ENCODE assay signal across 13 mouse cellular contexts in the genomic region with DNA sequence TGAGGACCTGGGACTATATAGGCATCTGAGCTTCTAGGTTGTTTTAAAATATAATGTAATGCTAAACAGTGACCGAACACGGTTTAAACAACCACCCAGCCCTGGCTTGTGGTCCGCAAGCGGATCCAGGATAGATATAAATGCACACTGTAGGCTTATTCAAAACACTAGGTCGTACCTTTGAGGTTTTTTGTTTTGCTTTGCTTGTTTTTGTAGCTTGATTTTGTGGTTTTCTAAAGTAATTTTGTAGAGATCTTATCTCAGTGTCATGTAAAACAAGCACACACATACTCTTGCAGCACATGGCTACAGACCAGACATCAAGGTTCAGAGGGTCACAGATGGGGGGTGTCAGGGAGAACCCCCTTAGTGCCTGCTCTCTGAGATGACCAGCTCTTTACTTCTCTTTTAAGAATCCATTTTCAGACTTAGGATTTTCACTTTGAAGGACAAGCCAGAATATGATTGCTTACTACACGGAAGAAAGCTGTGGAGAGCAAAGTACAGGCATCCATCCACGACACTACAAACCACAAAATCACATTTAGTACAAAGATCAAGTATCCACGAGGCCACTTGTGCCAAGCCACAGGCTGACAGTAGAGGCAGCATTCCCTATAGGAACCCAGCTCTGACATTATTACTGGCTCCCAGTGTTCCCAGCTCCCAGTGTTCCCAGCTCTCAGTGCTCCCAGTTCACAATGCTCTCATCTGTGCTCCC.
DNase-seq lines count a peak whose midpoint lies in the region; ATAC-seq lines count a peak whose summit lies in the region.
"Had no signal": no experiment of that assay in that cellular context is flagged by ENCODE, and none has a peak within 500 bp of the region (broad histone marks: within the 10 kb centered on the region; RNA-seq: fewer than 3 reads in every experiment).

No protein-coding gene starts in this region.

- no peaks in the 10 kb centered on the region for H3K27me3 ChIP-seq in forebrain, embryonic 11.5 days (ENCODE audit: control insufficient read depth, insufficient read depth, low read length)
- no peaks in the 10 kb centered on the region for H3K27me3 ChIP-seq in forebrain, embryonic 13.5 days
- H3K27me3 ChIP-seq in embryonic facial prominence, embryonic 14.5 days (replicated peaks; ENCODE audit: control insufficient read depth, insufficient read depth, low read length), result no peaks in the 10 kb centered on the region
- H3K27me3 ChIP-seq in hindbrain, embryonic 14.5 days (ENCODE audit: control insufficient read depth, insufficient read depth, low read length), result no peaks in the 10 kb centered on the region
- H3K27me3 ChIP-seq: hindbrain, embryonic 13.5 days had no signal

- H3K36me3 ChIP-seq in forebrain, embryonic 11.5 days (ENCODE audit: control insufficient read depth, insufficient read depth, low read length), result no peaks in the 10 kb centered on the region
- H3K36me3 ChIP-seq in forebrain, embryonic 13.5 days (ENCODE audit: poor library complexity, severe bottlenecking), result no peaks in the 10 kb centered on the region
- H3K36me3 ChIP-seq in embryonic facial prominence, embryonic 14.5 days (ENCODE audit: control insufficient read depth, insufficient read depth, low read length), result no peaks in the 10 kb centered on the region
- H3K36me3 ChIP-seq in hindbrain, embryonic 14.5 days (replicated peaks; ENCODE audit: control insufficient read depth, insufficient read depth), result no peaks in the 10 kb centered on the region
- H3K36me3 ChIP-seq: hindbrain, embryonic 13.5 days; limb, embryonic 10.5 days had no signal

- DNase-seq in forebrain, embryonic 11.5 days (ENCODE audit: low spot score), result peak; percentile 15
- peak; percentile 4 to 9 for DNase-seq in right cerebral cortex, postnatal 10 days (ENCODE audit: low spot score in 2 of 2)
- DNase-seq in right cerebral cortex, postnatal 14 days, result no peak
- DNase-seq in embryonic facial prominence, embryonic 14.5 days (ENCODE audit: low spot score), result peak; percentile 82
- no peak for DNase-seq in cerebellum, postnatal 14 days
- DNase-seq in hindbrain, embryonic 14.5 days (ENCODE audit: low spot score), result no peak
- no peak for DNase-seq in kidney, postnatal 36 days

- H3K4me3 ChIP-seq in forebrain, embryonic 11.5 days (ENCODE audit: low read depth, low read length), result no peak overlapping the region
- no peak overlapping the region for H3K4me3 ChIP-seq in forebrain, embryonic 13.5 days
- H3K4me3 ChIP-seq in embryonic facial prominence, embryonic 14.5 days (ENCODE audit: low read depth, low read length), result no peak overlapping the region
- no peak overlapping the region for H3K4me3 ChIP-seq in hindbrain, embryonic 14.5 days (replicated peaks; ENCODE audit: low read length)
- H3K4me3 ChIP-seq: hindbrain, embryonic 13.5 days; limb, embryonic 10.5 days had no signal

- H3K9ac ChIP-seq in forebrain, embryonic 11.5 days (ENCODE audit: low read length), result no peak overlapping the region
- H3K9ac ChIP-seq in forebrain, embryonic 13.5 days, result no peak overlapping the region
- no peak overlapping the region for H3K9ac ChIP-seq in embryonic facial prominence, embryonic 14.5 days (ENCODE audit: low read depth, low read length)
- no peak overlapping the region for H3K9ac ChIP-seq in hindbrain, embryonic 14.5 days
- H3K9ac ChIP-seq: forebrain, postnatal 0 days; hindbrain, embryonic 13.5 days; liver, postnatal 0 days had no signal

- no peak for ATAC-seq in forebrain, embryonic 11.5 days (replicated peaks; ENCODE audit: low FRiP score)
- ATAC-seq in forebrain, embryonic 13.5 days, result no peak
- ATAC-seq in embryonic facial prominence, embryonic 14.5 days (ENCODE audit: low read depth), result peak; percentile 41; the same call in 1 of the 2 replicates
- no peak for ATAC-seq in hindbrain, embryonic 14.5 days (ENCODE audit: low FRiP score)
- ATAC-seq: forebrain, postnatal 0 days; liver, postnatal 0 days had no signal

- no peaks in the 10 kb centered on the region for H3K9me3 ChIP-seq in forebrain, embryonic 11.5 days (ENCODE audit: control insufficient read depth, low read length)
- H3K9me3 ChIP-seq in forebrain, embryonic 13.5 days (replicated peaks), result no peaks in the 10 kb centered on the region
- no peaks in the 10 kb centered on the region for H3K9me3 ChIP-seq in embryonic facial prominence, embryonic 14.5 days (ENCODE audit: control insufficient read depth, low read length)
- H3K9me3 ChIP-seq in hindbrain, embryonic 14.5 days (ENCODE audit: control insufficient read depth, low read length), result no peaks in the 10 kb centered on the region
- H3K9me3 ChIP-seq: hindbrain, embryonic 13.5 days; limb, embryonic 10.5 days had no signal

- H3K4me2 ChIP-seq in forebrain, embryonic 11.5 days (ENCODE audit: low read depth, low read length, severe bottlenecking), result no peak overlapping the region
- H3K4me2 ChIP-seq in forebrain, embryonic 13.5 days, result no peak overlapping the region
- H3K4me2 ChIP-seq in embryonic facial prominence, embryonic 14.5 days (ENCODE audit: low read depth, low read length), result no peak overlapping the region
- H3K4me2 ChIP-seq in hindbrain, embryonic 14.5 days (replicated peaks), result no peak overlapping the region
- H3K4me2 ChIP-seq: heart, embryonic 11.5 days; hindbrain, embryonic 13.5 days had no signal

- no peak overlapping the region for H3K27ac ChIP-seq in forebrain, embryonic 11.5 days (ENCODE audit: low read depth, low read length)
- H3K27ac ChIP-seq in forebrain, embryonic 13.5 days, result no peak overlapping the region
- no peak overlapping the region for H3K27ac ChIP-seq in embryonic facial prominence, embryonic 14.5 days (replicated peaks; ENCODE audit: low read depth, low read length)
- no peak overlapping the region for H3K27ac ChIP-seq in hindbrain, embryonic 14.5 days
- H3K27ac ChIP-seq: hindbrain, embryonic 13.5 days had no signal

- WGBS in forebrain, embryonic 11.5 days, result 83% methylated on average over 8 of the region's 8 CpGs
- WGBS in forebrain, embryonic 13.5 days, result 86% methylated on average over 8 of the region's 8 CpGs
- WGBS in embryonic facial prominence, embryonic 14.5 days, result 55% methylated on average over 8 of the region's 8 CpGs
- WGBS in hindbrain, embryonic 14.5 days, result 88% methylated on average over 8 of the region's 8 CpGs

- H3K4me1 ChIP-seq in forebrain, embryonic 11.5 days (replicated peaks; ENCODE audit: control insufficient read depth, insufficient read depth, low read length), result no peaks in the 10 kb centered on the region
- no peaks in the 10 kb centered on the region for H3K4me1 ChIP-seq in forebrain, embryonic 13.5 days
- peaks cover 5% of the 10 kb centered on the region; the same call in 1 of the 2 replicates for H3K4me1 ChIP-seq in embryonic facial prominence, embryonic 14.5 days (ENCODE audit: control insufficient read depth, insufficient read depth, low read length)
- no peaks in the 10 kb centered on the region for H3K4me1 ChIP-seq in hindbrain, embryonic 14.5 days (replicated peaks; ENCODE audit: control insufficient read depth, insufficient read depth, low read length)
- H3K4me1 ChIP-seq: hindbrain, embryonic 13.5 days; limb, embryonic 10.5 days had no signal

Comparison
In these comparisons a context has a peak if more than half of its experiments do, and no peak if none do; other contexts are left out.
1. DNase-seq: peak in forebrain, embryonic 11.5 days (single experiment), right cerebral cortex, postnatal 10 days (2 of 2) and embryonic facial prominence, embryonic 14.5 days (single experiment); none in right cerebral cortex, postnatal 14 days (single experiment), cerebellum, postnatal 14 days (0 of 2), hindbrain, embryonic 14.5 days (single experiment) and kidney, postnatal 36 days (0 of 2).